Mouse (Mus musculus) megakaryocyte-erythroid progenitor cell, adult 5-6 weeks (primary cell): Measurements from ENCODE around the gene Kif3c. TPM values are rescaled to one million over a fixed set of nuclear protein-coding genes. Genes with fewer than 3 reads are reported as not detected.

Experiments
- total RNA-seq, 2 experiments: library from RNA; stranded (forward) in 1 of 2; stranded (reverse) in 1 of 2; fragments of 200-1000, 215-1000 nt in 1 of 2; fragments of >200 nt in 1 of 2; fragmentation: Nextera tagmentation in 1 of 2; gene quantifications; 2 replicates each; pipeline ENCODE4 v1.2.3; 2014 to 2017

The Kif3c gene
- total RNA-seq, 2 experiments from 2014 or later, result 0.33 to 2.3 TPM

Other genes starting within 250 kb of the Kif3c start
- 71.0 and 79.4 TPM in 2 replicates for gene Rab10, start 55.2 kb upstream of the Kif3c start, total RNA-seq (2014; fragmentation: Nextera tagmentation)
- gene Rab10, start 55.2 kb upstream of the Kif3c start, total RNA-seq (2017), result 114 and 151 TPM in 2 replicates
- gene Asxl2, start 61.7 kb downstream of the Kif3c start, total RNA-seq (2014; fragmentation: Nextera tagmentation), result 55.3 and 57.5 TPM in 2 replicates
- 35.8 and 44.1 TPM in 2 replicates for gene Asxl2, start 61.7 kb downstream of the Kif3c start, total RNA-seq (2017)
- gene Dtnb, start 207.2 kb downstream of the Kif3c start, total RNA-seq (2014; fragmentation: Nextera tagmentation), result 43.8 and 49.1 TPM in 2 replicates
- gene Dtnb, start 207.2 kb downstream of the Kif3c start, total RNA-seq (2017), result 16.8 and 22.9 TPM in 2 replicates